ENCODE assay signal across 22 mouse cellular contexts in genomic region chr5:101572966-101573365, GRCm38 (mm10).
"Had no signal": no experiment of that assay in that cellular context is flagged by ENCODE, and none has a peak within 500 bp of the region (broad histone marks: within the 10 kb centered on the region; RNA-seq: fewer than 3 reads in every experiment).

No protein-coding gene starts in this region.

- H3K27ac ChIP-seq: liver, embryonic 13.5 days; liver, embryonic 15.5 days; lung, embryonic 15.5 days; macrophage; midbrain, embryonic 10.5 days; midbrain, embryonic 13.5 days had no signal

- DNase-seq: liver, embryonic 13.5 days; liver, postnatal 0 days; lung, adult 2 months; lung, postnatal 14 days; lung, postnatal 36 days; retina, postnatal 1 day; right cerebral cortex, adult 18-20 months; right cerebral cortex, postnatal 25 days; right cerebral cortex, postnatal 4 days; spleen, adult 18-20 months; thymus, adult 18-20 months; thymus, postnatal 14 days; thymus, postnatal 36 days had no signal

- H3K4me3 ChIP-seq: liver, embryonic 13.5 days; liver, embryonic 15.5 days; lung, embryonic 15.5 days; megakaryocyte, embryonic 14.5 days; midbrain, embryonic 10.5 days; midbrain, embryonic 13.5 days; myocyte had no signal

- ATAC-seq: liver, postnatal 0 days; lung, postnatal 0 days; midbrain, embryonic 13.5 days; midbrain, embryonic 16.5 days had no signal

- H3K9me3 ChIP-seq: liver, embryonic 13.5 days; liver, embryonic 15.5 days; lung, embryonic 15.5 days; midbrain, embryonic 10.5 days; midbrain, embryonic 13.5 days had no signal

- H3K36me3 ChIP-seq: liver, embryonic 13.5 days; liver, embryonic 15.5 days; lung, embryonic 15.5 days; midbrain, embryonic 10.5 days; midbrain, embryonic 13.5 days had no signal

- H3K27me3 ChIP-seq: liver, embryonic 13.5 days; liver, embryonic 15.5 days had no signal

- H3K9ac ChIP-seq: liver, embryonic 13.5 days; liver, embryonic 15.5 days; liver, postnatal 0 days; lung, embryonic 15.5 days; midbrain, embryonic 13.5 days had no signal

- H3K4me1 ChIP-seq: liver, embryonic 13.5 days; liver, embryonic 15.5 days; lung, embryonic 15.5 days; megakaryocyte, embryonic 14.5 days had no signal

- H3K4me2 ChIP-seq: liver, embryonic 13.5 days; liver, embryonic 15.5 days; lung, embryonic 15.5 days; midbrain, embryonic 13.5 days had no signal
